Mouse (Mus musculus) heart, embryonic 14.5 days (tissue): ENCODE measurements around the gene Ptar1. TPM values are rescaled to one million over a fixed set of nuclear protein-coding genes. Genes with fewer than 3 reads are reported as not detected.
"Not testable (repeated sequence)": the region's sequence is repeated elsewhere in the genome, so short reads cannot be mapped to it uniquely, and the experiment has no call there.

Experiments used
- ATAC-seq: fragments of 200-750 bp; cut with Nextera tagmentation; 2 replicates; pipeline ENCODE4 v1.8.0; 2017; ENCODE audit warnings: low read depth, moderate TSS enrichment; ENCODE audit not compliant: insufficient number of reproducible peaks, insufficient read depth, low FRiP score
- H3K27ac ChIP-seq, 2 experiments: fragments of 200-500 bp in 1 of 2; fragments of 300-500 bp in 1 of 2; sonication (generic) in 1 of 2; replicated peaks in 1 of 2; 2 replicates each; pipeline ENCODE4 v1.5.1; 2012 to 2014; ENCODE audit warnings: low read depth in 2 of 2, low read length in 2 of 2, control low read depth in 1 of 2, mild to moderate bottlenecking in 1 of 2, mixed read lengths in 1 of 2; ENCODE audit not compliant: control insufficient read depth in 1 of 2, insufficient read depth in 1 of 2
- H3K27me3 ChIP-seq: fragments of 300-500 bp; sonication (generic); 2 replicates; pipeline ENCODE4 v1.6.1; 2014; ENCODE audit warnings: mild to moderate bottlenecking, low read length, control low read depth; ENCODE audit not compliant: control insufficient read depth, insufficient read depth
- H3K36me3 ChIP-seq: fragments of 300-500 bp; sonication (generic); 2 replicates; pipeline ENCODE4 v1.6.1; 2014; ENCODE audit warnings: mild to moderate bottlenecking, control low read depth, low read length, mixed read lengths; ENCODE audit not compliant: control insufficient read depth, insufficient read depth
- H3K4me1 ChIP-seq, 2 experiments: fragments of 200-500 bp in 1 of 2; fragments of 300-500 bp in 1 of 2; sonication (generic) in 1 of 2; 2 replicates each; pipeline ENCODE4 v1.6.1; 2012 to 2014; ENCODE audit warnings: low read length in 2 of 2, control low read depth in 1 of 2, mixed read lengths in 1 of 2; ENCODE audit not compliant: control insufficient read depth in 2 of 2, insufficient read depth in 2 of 2
- H3K4me2 ChIP-seq: fragments of 300-500 bp; sonication (generic); 2 replicates; pipeline ENCODE4 v1.6.1; 2014; ENCODE audit warnings: mild to moderate bottlenecking, low read length
- H3K4me3 ChIP-seq, 2 experiments: fragments of 200-500 bp in 1 of 2; fragments of 300-500 bp in 1 of 2; sonication (generic) in 1 of 2; 2 replicates each; pipeline ENCODE4 v1.5.1; 2012 to 2014; ENCODE audit warnings: low read length in 2 of 2, mild to moderate bottlenecking in 2 of 2, control low read depth in 1 of 2, low read depth in 1 of 2, moderate library complexity in 1 of 2; ENCODE audit not compliant: control insufficient read depth in 1 of 2, insufficient read depth in 1 of 2
- H3K9ac ChIP-seq: fragments of 300-500 bp; sonication (generic); 2 replicates; pipeline ENCODE4 v1.6.1; 2014; ENCODE audit warnings: mild to moderate bottlenecking, low read length
- H3K9me3 ChIP-seq: fragments of 300-500 bp; sonication (generic); 2 replicates; pipeline ENCODE4 v1.6.1; 2016; ENCODE audit warnings: low read length, control low read depth; ENCODE audit not compliant: control insufficient read depth
- WGBS: fragments of 180-500 bp; shearing (Covaris S2); extraction: QIAGEN DNeasy Blood & Tissue Kit; methylation state at CpG from one replicate; pipeline ENCODE4 v1.1.7; 2014; 5-methylcytosine and 5-hydroxymethylcytosine counted together
- polyA plus RNA-seq: library from polyadenylated mRNA; unstranded; fragments of >200 nt; fragmentation: Nextera tagmentation; extraction: Ambion mirVana; gene quantifications from 2 replicates; pipeline ENCODE4 v1.2.1, GENCODE M21; 2014

Ptar1 gene
- polyA plus RNA-seq, 1 experiment from 2014 or later: 7.7 TPM

DNA sequence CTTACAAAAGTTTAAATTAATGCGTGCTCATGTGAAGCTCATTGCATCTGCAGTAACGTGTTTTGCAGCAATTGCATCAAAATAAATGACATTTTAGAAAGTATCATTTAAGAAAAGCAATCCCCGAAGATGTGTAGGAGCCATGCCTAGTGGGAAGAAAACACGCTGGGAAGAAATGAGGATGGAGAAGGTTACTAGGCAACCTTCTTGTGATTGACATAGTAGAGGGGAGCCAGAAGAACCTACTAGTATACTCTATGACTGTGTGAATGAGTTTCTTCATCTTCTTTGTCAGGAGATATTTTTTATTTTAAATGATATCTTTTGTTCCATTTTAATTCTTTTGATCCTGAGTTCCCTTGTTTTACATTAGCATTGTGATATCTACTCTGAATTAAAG lies 28.9 kb upstream of the Ptar1 start:
- Histone ChIP-seq H3K4me2 (no peak overlapping the region), H3K4me3 (no peak overlapping the region), H3K9me3 (no peaks in the 10 kb centered on the region), H3K36me3 (no peaks in the 10 kb centered on the region), H3K27me3 (no peaks in the 10 kb centered on the region), H3K27ac (no peak overlapping the region), H3K4me1 (0 out of 4 replicates have a peak, but pooled peaks cover 0 to 3% of the 10 kb centered on the region in 2 experiments), H3K9ac (no peak overlapping the region)
- 83% methylated on average over 4 of the region's 4 CpGs for WGBS
- no peak for ATAC-seq

DNA sequence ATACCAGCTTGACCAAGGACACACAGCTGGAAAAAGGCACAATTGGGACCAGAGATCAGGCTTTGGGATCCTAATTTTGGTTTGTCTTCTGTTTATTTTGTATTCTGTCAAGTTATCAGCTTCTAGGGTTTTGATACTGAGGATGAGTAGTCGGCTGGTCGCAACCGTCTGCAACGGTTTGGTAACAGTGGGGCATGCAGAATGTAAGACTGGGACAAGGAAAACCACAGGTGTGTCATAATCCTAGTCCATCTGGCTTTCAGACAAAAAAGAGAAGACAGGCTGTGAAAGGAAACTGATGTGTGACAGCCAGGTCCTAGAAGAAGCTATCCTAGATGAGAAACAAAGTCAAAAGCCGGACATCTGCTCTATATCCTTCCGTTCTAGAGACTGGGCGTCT lies 23.1 kb upstream of the Ptar1 start:
- Histone ChIP-seq H3K9me3 (no peaks in the 10 kb centered on the region), H3K9ac (no peak overlapping the region), H3K4me3 (no peak overlapping the region), H3K4me1 (no peaks in the 10 kb centered on the region), H3K4me2 (no peak overlapping the region), H3K27ac (no peak overlapping the region), H3K27me3 (no peaks in the 10 kb centered on the region), H3K36me3 (no peaks in the 10 kb centered on the region)
- ATAC-seq: no peak
- WGBS: 82% methylated on average over 7 of the region's 7 CpGs

DNA sequence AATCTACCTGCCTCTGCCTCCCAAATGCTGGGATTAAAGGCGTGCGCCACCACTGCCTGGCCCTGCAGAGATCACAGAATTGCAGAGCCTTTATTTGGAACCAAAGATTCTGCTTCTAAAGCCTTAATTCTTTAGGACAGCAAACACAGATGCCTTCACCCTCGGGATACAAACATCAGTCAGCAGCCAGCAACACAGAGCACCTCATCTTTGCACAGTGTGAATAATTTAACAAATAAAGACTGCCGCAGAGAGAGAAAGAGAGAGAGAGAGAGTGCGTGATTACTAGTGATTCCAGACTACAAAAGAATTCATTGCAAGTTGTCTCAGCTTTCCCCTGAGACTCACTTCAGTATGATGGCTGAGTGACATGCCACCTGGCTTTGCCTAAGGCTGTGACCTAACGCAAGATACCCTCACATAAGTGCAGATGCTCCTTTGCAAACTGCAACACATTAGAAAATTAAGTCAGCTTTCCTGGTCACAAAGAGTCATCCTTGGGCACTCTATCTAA lies 19.0 kb upstream of the Ptar1 start:
- ATAC-seq: no peak
- no peaks in the 10 kb centered on the region for H3K4me1 ChIP-seq

DNA sequence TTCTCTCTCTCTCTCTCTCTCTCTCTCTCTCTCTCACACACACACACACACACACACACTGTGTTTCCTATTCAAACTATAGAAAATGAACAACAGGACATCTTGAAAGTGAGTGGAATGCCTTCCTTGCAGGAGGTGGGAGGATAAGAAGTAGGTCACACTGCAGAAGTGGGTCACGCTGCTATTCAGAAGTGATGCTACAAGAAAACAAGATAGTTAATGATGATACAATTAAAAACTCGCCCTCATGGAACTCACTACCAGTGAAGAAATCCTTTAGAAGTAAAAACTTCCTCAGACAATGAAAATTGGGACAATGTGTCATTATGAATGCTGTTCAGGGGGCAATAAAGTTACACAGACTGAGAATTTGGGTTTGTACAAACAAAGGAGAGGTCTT lies 14.2 kb upstream of the Ptar1 start:
- Histone ChIP-seq H3K27me3 (no peaks in the 10 kb centered on the region), H3K4me3 (no peak overlapping the region), H3K4me1 (no peaks in the 10 kb centered on the region), H3K4me2 (no peak overlapping the region), H3K9ac (no peak overlapping the region), H3K36me3 (no peaks in the 10 kb centered on the region), H3K9me3 (no peaks in the 10 kb centered on the region), H3K27ac (no peak overlapping the region)
- ATAC-seq: no peak
- WGBS: 62% methylated on average over 2 of the region's 2 CpGs

More for the DNA sequence above, 19.0 kb upstream of the Ptar1 start:
- Histone ChIP-seq H3K36me3 (no peaks in the 10 kb centered on the region), H3K9ac (no peak overlapping the region), H3K9me3 (no peaks in the 10 kb centered on the region), H3K27ac (no peak overlapping the region), H3K27me3 (no peaks in the 10 kb centered on the region), H3K4me3 (no peak overlapping the region), H3K4me2 (no peak overlapping the region)
- 78% methylated on average over 6 of the region's 6 CpGs for WGBS

DNA sequence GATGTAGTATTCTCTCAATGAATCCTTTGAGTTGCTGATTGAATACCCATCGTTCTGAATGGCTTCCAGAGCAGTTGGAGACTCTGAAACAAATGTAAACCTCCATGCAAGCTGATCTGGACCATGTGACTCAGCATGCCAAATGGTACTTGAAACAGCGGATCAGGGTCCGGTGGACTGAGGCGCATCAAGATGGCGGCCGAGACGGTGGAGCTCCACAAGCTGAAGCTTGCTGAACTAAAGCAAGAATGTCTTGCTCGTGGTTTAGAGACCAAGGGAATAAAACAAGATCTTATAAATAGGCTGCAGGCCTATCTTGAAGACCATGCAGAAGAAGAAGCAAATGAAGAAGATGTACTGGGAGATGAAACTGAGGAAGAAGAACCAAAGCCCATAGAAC lies 11.6 kb upstream of the Ptar1 start:
- not testable (repeated sequence) for H3K9ac ChIP-seq, ATAC-seq
- WGBS: 90% methylated on average over 8 of the region's 8 CpGs

DNA sequence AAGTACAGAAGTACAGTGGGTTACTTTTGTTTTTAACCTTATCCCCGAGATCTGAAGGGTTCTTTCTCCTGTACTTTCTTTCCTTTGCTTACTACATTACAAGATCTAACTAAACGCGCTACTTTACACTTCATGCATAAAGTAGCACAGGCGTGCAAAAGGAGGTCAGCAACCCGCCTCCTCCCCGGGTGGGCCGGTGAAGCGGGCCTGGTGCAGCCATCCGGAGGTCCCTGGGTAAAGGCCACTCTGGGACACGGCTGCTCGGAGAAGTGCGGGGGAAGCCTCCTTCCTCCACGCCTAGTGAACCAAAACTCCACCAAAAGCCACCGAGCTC lies 300 bp upstream of the Ptar1 start:
- Histone ChIP-seq H3K27me3 (no peaks in the 10 kb centered on the region), H3K4me1 (peaks cover 3 to 8% of the 10 kb centered on the region in 2 experiments; a peak in 3 of 4 replicates), H3K36me3 (no peaks in the 10 kb centered on the region), H3K9me3 (no peaks in the 10 kb centered on the region), H3K4me2 (peak overlapping the region; percentile 71), H3K27ac (peak overlapping the region; percentile 94), H3K9ac (peak overlapping the region; percentile 98), H3K4me3 (peak overlapping the region; percentile 87 to 94)
- 1% methylated on average over 14 of the region's 14 CpGs for WGBS
- peak; percentile 60; the same call in 1 of the 2 replicates for ATAC-seq

More for the DNA sequence above, 11.6 kb upstream of the Ptar1 start:
- not testable (repeated sequence) for H3K4me3 ChIP-seq, H3K36me3 ChIP-seq, H3K4me2 ChIP-seq, H3K27me3 ChIP-seq, H3K27ac ChIP-seq, H3K9me3 ChIP-seq, H3K4me1 ChIP-seq

DNA sequence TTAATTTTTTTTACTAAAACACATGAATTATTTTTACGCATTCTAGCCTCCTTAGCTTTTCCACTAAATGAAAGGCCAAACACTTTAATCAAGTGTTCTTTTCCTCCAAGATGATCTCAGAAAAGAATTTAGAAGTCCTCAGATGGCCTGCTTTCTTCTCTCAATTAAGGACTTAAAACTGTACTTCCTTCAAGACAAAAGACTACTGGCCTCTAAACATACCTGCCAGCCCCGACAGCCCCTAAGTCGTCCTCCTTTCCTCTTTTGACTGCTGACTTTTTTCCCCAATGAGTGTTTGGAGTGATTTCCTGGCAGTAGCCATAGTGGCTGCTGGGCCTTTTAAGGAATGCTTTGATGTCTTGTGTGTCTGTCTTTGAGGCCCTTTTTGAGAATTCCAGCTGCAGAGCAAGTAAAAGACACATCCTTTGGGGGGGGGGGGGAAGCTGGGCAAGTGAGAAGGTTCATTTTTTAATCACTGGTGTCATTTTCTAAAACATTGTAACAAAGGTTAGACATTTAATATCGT lies 1.3 kb downstream of the Ptar1 start:
- Histone ChIP-seq H3K4me2 (peak overlapping the region; percentile 71), H3K9ac (peak overlapping the region; percentile 98), H3K27me3 (no peaks in the 10 kb centered on the region), H3K9me3 (no peaks in the 10 kb centered on the region), H3K27ac (no peak overlapping the region), H3K4me3 (peak overlapping the region; percentile 16 to 94; a peak in 3 of 4 replicates), H3K4me1 (peaks cover 3 to 8% of the 10 kb centered on the region in 2 experiments; a peak in 3 of 4 replicates), H3K36me3 (no peaks in the 10 kb centered on the region)
- WGBS: 28% methylated on average over 4 of the region's 4 CpGs
- ATAC-seq: no peak

- Histone ChIP-seq H3K27ac (no peak overlapping the region), H3K9me3 (no peaks in the 10 kb centered on the region), H3K4me3 (no peak overlapping the region), H3K4me1 (0 out of 4 replicates have a peak, but pooled peaks cover 0 to 2% of the 10 kb centered on the region in 2 experiments), H3K4me2 (no peak overlapping the region), H3K27me3 (no peaks in the 10 kb centered on the region), H3K9ac (no peak overlapping the region), H3K36me3 (peaks cover 44% of the 10 kb centered on the region)
- no peak for ATAC-seq
- whole genome bisulfite sequencing: 83% methylated on average over 4 of the region's 4 CpGs
These were observed 7.1 kb downstream of the Ptar1 start for GRCm38 (mm10) chr19:23694344-23694743.
